Mouse (Mus musculus): ENCODE data around the gene Angptl3. TPM values are rescaled to one million over a fixed set of nuclear protein-coding genes. Genes with fewer than 3 reads are reported as not detected.

Gene Angptl3
- total and polyA plus RNA-seq, 2 experiments, result 164 to 564 TPM

DNA sequence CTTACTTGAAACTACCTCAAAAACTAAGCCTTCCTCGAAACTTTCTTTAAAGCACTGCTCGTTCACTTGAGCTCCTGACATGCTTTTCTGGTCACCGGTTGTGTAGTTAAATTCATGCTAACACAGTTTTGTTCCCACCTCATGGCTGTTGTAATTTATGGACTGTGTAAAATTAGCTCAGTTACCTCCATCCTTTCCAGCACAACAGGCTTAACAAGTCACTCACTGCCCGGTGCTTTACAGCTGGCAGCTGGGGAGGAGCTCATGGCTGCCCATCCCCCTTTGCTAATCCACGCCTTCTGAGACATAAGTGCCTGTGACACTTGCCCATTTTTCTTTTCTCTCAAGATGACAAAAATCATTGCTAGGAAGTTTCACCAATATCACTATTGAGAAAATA is 33.8 kb downstream of the Angptl3 start:
- H3K79me2 ChIP-seq (ENCODE audit: control insufficient read depth, insufficient read depth, low read length), result no peaks in the 10 kb centered on the region
- no peak overlapping the region for H3K9ac ChIP-seq (ENCODE audit: low read depth, low read length)
- no peak overlapping the region for H3K27ac ChIP-seq (replicated peaks; ENCODE audit: insufficient read depth, low read depth, low read length)
- no peaks in the 10 kb centered on the region for H3K4me1 ChIP-seq (ENCODE audit: control insufficient read depth, insufficient read depth, low read length)
- H3K27me3 ChIP-seq (ENCODE audit: control insufficient read depth, insufficient read depth, low read length), result no peaks in the 10 kb centered on the region
- WGBS, result 92% methylated on average over 5 of the region's 5 CpGs
- peaks cover 2% of the 10 kb centered on the region; the same call in 1 of the 2 replicates for H3K36me3 ChIP-seq (ENCODE audit: control insufficient read depth, insufficient read depth, low read length)
- DNase-seq (ENCODE audit: extremely low read depth, low read depth, low spot score), result no peak
- TF ChIP-seq POLR2A (IDR thresholded peaks at IDR 0.05; ENCODE audit: extremely low read depth, insufficient read depth, low read length) (no peak), CTCF (IDR thresholded peaks at IDR 0.05; ENCODE audit: low read depth, low read length) (no peak)
- no peak overlapping the region for H3K4me3 ChIP-seq (ENCODE audit: insufficient read depth, low read depth, low read length)

DNA sequence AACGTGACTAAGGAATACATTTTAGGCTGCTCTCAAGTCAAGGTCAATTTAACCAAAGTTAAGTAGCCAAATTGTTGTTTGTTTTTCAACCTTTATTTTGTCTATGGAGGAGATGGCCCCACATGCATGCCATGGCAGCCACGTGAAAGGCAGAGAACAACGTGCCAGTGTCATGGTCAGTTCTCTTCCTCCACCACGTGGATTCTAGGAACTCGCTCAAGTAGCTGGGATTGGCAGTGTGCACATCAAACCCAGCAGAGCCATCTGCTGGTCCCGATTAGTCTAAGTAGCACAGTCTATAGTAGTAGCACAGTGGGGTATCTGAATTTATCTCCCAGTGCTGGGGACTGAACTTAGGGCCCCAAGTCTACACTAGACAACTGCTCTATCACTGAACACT is 38.1 kb downstream of the Angptl3 start:
- H3K36me3 ChIP-seq (ENCODE audit: control insufficient read depth, insufficient read depth, low read length), result peaks cover 7% of the 10 kb centered on the region; the same call in 1 of the 2 replicates
- TF ChIP-seq CTCF (IDR thresholded peaks at IDR 0.05; ENCODE audit: low read depth, low read length), result peak; percentile 67
- TF ChIP-seq POLR2A (IDR thresholded peaks at IDR 0.05; ENCODE audit: extremely low read depth, insufficient read depth, low read length), result no peak
- no peak overlapping the region for H3K4me3 ChIP-seq (ENCODE audit: insufficient read depth, low read depth, low read length)
- no peaks in the 10 kb centered on the region for H3K27me3 ChIP-seq (ENCODE audit: control insufficient read depth, insufficient read depth, low read length)
- H3K79me2 ChIP-seq (ENCODE audit: control insufficient read depth, insufficient read depth, low read length), result no peaks in the 10 kb centered on the region
- no peak overlapping the region for H3K27ac ChIP-seq (replicated peaks; ENCODE audit: insufficient read depth, low read depth, low read length)
- 29% methylated on average over 6 of the region's 6 CpGs for WGBS
- H3K4me1 ChIP-seq (ENCODE audit: control insufficient read depth, insufficient read depth, low read length), result no peaks in the 10 kb centered on the region
- no peak overlapping the region for H3K9ac ChIP-seq (ENCODE audit: low read depth, low read length)
- peak; percentile 85 for DNase-seq (ENCODE audit: extremely low read depth, low read depth, low spot score)

DNA sequence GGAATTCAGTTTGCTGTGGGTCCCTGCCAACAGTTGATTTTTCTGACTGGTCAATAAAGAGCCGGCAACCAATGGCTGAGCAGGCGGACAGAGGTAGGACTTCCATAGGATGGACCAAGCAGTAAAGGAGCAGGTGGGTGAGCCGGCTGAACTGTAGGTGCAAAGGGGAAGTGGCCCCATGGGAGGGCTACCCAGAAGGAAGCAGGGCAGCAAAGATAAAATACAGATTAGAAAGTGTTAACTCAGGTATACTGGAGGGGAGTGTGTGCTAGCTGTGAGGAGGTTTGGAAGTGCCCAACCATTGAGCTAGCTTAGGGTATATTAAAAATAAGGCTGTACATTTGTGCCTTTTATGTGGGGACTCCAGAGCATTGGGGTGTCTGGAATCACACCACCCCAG is 47.3 kb downstream of the Angptl3 start:
- H3K9ac ChIP-seq (ENCODE audit: low read depth, low read length), result no peak overlapping the region
- no peaks in the 10 kb centered on the region for H3K27me3 ChIP-seq (ENCODE audit: control insufficient read depth, insufficient read depth, low read length)
- no peaks in the 10 kb centered on the region for H3K4me1 ChIP-seq (ENCODE audit: control insufficient read depth, insufficient read depth, low read length)
- DNase-seq (ENCODE audit: extremely low read depth, low read depth, low spot score), result no peak
- H3K36me3 ChIP-seq (ENCODE audit: control insufficient read depth, insufficient read depth, low read length), result peaks cover 10% of the 10 kb centered on the region; the same call in 1 of the 2 replicates
- WGBS, result 66% methylated on average over 3 of the region's 3 CpGs
- no peak overlapping the region for H3K27ac ChIP-seq (replicated peaks; ENCODE audit: insufficient read depth, low read depth, low read length)
- H3K79me2 ChIP-seq (ENCODE audit: control insufficient read depth, insufficient read depth, low read length), result no peaks in the 10 kb centered on the region
- TF ChIP-seq POLR2A (IDR thresholded peaks at IDR 0.05; ENCODE audit: extremely low read depth, insufficient read depth, low read length) (no peak), CTCF (IDR thresholded peaks at IDR 0.05; ENCODE audit: low read depth, low read length) (no peak)
- H3K4me3 ChIP-seq (ENCODE audit: insufficient read depth, low read depth, low read length), result no peak overlapping the region

DNA sequence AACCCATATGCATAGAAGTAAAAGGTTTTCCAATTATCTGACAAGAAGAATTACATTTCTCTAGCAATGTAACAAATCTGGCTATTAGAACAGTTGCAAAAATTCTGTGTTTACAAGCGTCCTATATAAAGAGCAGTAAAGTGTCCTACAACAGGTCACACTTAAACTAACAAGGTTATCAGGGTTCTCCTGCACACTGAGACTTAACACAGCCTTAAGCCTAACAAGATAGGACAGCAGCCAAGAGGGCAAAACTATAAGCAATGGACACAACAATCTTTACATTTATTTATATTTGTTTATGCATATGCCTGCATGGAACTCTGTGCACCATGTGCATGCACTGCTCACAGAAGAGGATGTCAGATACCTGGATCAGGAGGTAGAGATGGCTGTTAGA is 50.4 kb downstream of the Angptl3 start:
- no peak for DNase-seq (ENCODE audit: extremely low read depth, low read depth, low spot score)
- H3K27me3 ChIP-seq (ENCODE audit: control insufficient read depth, insufficient read depth, low read length), result no peaks in the 10 kb centered on the region
- H3K36me3 ChIP-seq (ENCODE audit: control insufficient read depth, insufficient read depth, low read length), result peaks cover 10% of the 10 kb centered on the region; the same call in 1 of the 2 replicates
- no peak overlapping the region for H3K4me3 ChIP-seq (ENCODE audit: insufficient read depth, low read depth, low read length)
- H3K9ac ChIP-seq (ENCODE audit: low read depth, low read length), result no peak overlapping the region
- no peaks in the 10 kb centered on the region for H3K4me1 ChIP-seq (ENCODE audit: control insufficient read depth, insufficient read depth, low read length)
- TF ChIP-seq CTCF (IDR thresholded peaks at IDR 0.05; ENCODE audit: low read depth, low read length), result no peak
- no peak for TF ChIP-seq POLR2A (IDR thresholded peaks at IDR 0.05; ENCODE audit: extremely low read depth, insufficient read depth, low read length)
- H3K27ac ChIP-seq (replicated peaks; ENCODE audit: insufficient read depth, low read depth, low read length), result no peak overlapping the region
- H3K79me2 ChIP-seq (ENCODE audit: control insufficient read depth, insufficient read depth, low read length), result no peaks in the 10 kb centered on the region
- WGBS, result 87% methylated on average over 1 of the region's 1 CpGs

DNA sequence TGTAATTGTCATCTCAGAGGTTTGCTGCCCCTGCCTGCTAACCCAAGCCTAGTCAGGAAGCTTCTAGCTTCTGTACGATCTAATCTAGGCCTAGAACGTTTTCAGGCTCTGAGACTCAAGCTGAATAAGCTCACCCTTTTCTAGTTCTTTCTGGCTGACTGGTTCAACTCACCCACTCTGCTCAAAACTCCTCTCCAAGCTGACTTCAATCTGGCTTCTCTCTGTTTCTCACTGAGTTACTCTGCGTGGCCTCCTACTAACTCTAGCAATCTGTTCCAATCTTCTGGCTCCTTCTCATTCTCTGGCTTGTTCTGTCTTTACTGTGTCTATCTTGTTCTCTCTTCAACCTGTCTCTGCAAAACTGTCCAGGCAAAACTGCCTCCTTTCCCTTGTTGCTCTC is 53.1 kb downstream of the Angptl3 start:
- peaks cover 3% of the 10 kb centered on the region; the same call in 1 of the 2 replicates for H3K36me3 ChIP-seq (ENCODE audit: control insufficient read depth, insufficient read depth, low read length)
- TF ChIP-seq POLR2A (IDR thresholded peaks at IDR 0.05; ENCODE audit: extremely low read depth, insufficient read depth, low read length) (no peak), CTCF (IDR thresholded peaks at IDR 0.05; ENCODE audit: low read depth, low read length) (no peak)
- no peaks in the 10 kb centered on the region for H3K79me2 ChIP-seq (ENCODE audit: control insufficient read depth, insufficient read depth, low read length)
- no peak overlapping the region for H3K27ac ChIP-seq (replicated peaks; ENCODE audit: insufficient read depth, low read depth, low read length)
- no peaks in the 10 kb centered on the region for H3K27me3 ChIP-seq (ENCODE audit: control insufficient read depth, insufficient read depth, low read length)
- no peaks in the 10 kb centered on the region for H3K4me1 ChIP-seq (ENCODE audit: control insufficient read depth, insufficient read depth, low read length)
- 94% methylated on average over 3 of the region's 3 CpGs for WGBS
- no peak overlapping the region for H3K4me3 ChIP-seq (ENCODE audit: insufficient read depth, low read depth, low read length)
- no peak overlapping the region for H3K9ac ChIP-seq (ENCODE audit: low read depth, low read length)
- DNase-seq (ENCODE audit: extremely low read depth, low read depth, low spot score), result no peak

DNA sequence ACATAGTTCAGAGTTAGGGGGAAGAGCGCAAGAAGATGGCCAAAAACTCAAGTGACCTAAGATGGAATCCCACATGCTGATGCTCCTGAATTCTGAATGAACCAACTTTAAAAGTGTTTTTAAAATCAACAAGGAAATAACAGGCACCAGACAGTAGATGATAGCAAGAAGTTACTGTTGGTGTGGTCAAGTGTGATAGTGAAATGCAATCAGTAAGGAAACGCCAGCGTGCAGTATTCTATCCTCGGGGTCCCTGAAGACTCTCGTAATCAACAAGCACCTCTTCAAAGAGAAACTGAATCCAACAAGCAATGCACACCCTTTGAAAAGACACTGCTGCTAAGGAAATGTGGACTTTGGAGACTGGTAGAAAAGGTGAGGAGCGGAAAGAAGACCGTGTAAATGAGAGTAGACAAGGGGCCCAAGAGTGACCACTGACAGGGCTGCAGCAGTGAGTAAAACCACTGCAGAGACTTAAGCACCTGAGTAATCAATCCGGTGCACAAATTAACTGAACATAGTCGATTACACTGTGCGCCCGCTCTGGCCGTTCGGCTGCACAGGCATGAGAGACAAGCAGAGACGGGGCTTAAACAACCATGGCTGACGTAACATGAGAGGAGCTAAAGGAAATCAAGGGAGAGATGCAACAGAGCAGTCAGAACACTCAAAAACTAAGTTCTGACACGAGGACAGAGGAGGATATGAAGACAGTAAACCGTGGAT is 57.2 kb downstream of the Angptl3 start:
- Histone ChIP-seq H3K27me3 (ENCODE audit: control insufficient read depth, insufficient read depth, low read length) (no peaks in the 10 kb centered on the region), H3K27ac (replicated peaks; ENCODE audit: insufficient read depth, low read depth, low read length) (no peak overlapping the region), H3K4me1 (ENCODE audit: control insufficient read depth, insufficient read depth, low read length) (no peaks in the 10 kb centered on the region), H3K9ac (ENCODE audit: low read depth, low read length) (no peak overlapping the region), H3K4me3 (ENCODE audit: insufficient read depth, low read depth, low read length) (no peak overlapping the region), H3K36me3 (ENCODE audit: control insufficient read depth, insufficient read depth, low read length) (peaks cover 3% of the 10 kb centered on the region; the same call in 1 of the 2 replicates), H3K79me2 (ENCODE audit: control insufficient read depth, insufficient read depth, low read length) (no peaks in the 10 kb centered on the region)
- DNase-seq (ENCODE audit: extremely low read depth, low read depth, low spot score), result no peak
- WGBS, result 95% methylated on average over 17 of the region's 17 CpGs
- TF ChIP-seq POLR2A (IDR thresholded peaks at IDR 0.05; ENCODE audit: extremely low read depth, insufficient read depth, low read length) (no peak), CTCF (IDR thresholded peaks at IDR 0.05; ENCODE audit: low read depth, low read length) (no peak)

Data from liver, adult 2 months (tissue).